Comparison of ENCODE assay signal across 12 mouse cellular contexts in the genomic region with DNA sequence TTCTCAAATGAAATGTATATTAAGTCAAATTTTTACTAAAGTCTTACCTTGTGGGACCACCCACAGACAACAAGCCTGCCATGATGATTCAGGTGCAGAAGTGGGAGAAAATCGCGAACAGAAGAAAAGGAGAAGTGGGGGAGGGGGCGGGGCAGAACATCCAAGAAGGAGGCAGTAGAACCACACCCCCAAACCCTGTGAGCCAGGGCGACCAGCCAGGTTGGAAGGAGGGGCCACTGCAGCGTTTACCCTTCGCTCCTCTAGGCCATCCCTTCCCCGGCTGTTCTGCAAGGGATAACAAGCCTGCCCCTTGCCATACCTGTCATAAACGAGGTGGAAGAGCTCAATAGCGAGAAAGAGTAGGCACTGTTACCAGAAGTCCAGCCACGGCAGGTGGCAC. TPM values are rescaled to one million over a fixed set of nuclear protein-coding genes. Genes with fewer than 3 reads are reported as not detected.
DNase-seq lines count a peak whose midpoint lies in the region; ATAC-seq and TF ChIP-seq lines count a peak whose summit lies in the region.
"Had no signal": no experiment of that assay in that cellular context is flagged by ENCODE, and none has a peak within 500 bp of the region (broad histone marks: within the 10 kb centered on the region; RNA-seq: fewer than 3 reads in every experiment).

No protein-coding gene starts in this region.

- peaks cover 0 to 4% of the 10 kb centered on the region in 2 experiments; a peak in 2 of 4 replicates for H3K4me1 ChIP-seq in MEL (ENCODE audit: control insufficient read depth in 1 of 2, insufficient read depth in 2 of 2, low read length in 2 of 2)
- H3K4me1 ChIP-seq in limb, embryonic 11.5 days (ENCODE audit: control insufficient read depth, insufficient read depth, low read length), result peaks cover under 1% of the 10 kb centered on the region; the same call in 1 of the 2 replicates

- no peaks in the 10 kb centered on the region for H3K79me2 ChIP-seq in MEL (ENCODE audit: control insufficient read depth, insufficient read depth, low read length, poor library complexity)

- no peak overlapping the region for H3K27ac ChIP-seq in MEL (ENCODE audit: control insufficient read depth, low read depth, low read length)
- H3K27ac ChIP-seq in limb, embryonic 11.5 days (replicated peaks; ENCODE audit: low read depth, low read length), result no peak overlapping the region

- intact Hi-C loops in left cerebral cortex, postnatal 4 days (cut with DNase I), result no loop called here

- no peak for TF ChIP-seq RAD21 in MEL (IDR thresholded peaks at IDR 0.05; ENCODE audit: low read depth, low read length)

- H3K4me3 ChIP-seq in MEL (ENCODE audit: control insufficient read depth in 1 of 2, insufficient read depth in 1 of 2, low read depth in 2 of 2, low read length in 2 of 2), result no peak overlapping the region
- no peak overlapping the region for H3K4me3 ChIP-seq in limb, embryonic 11.5 days (ENCODE audit: low read depth, low read length)

- WGBS in limb, embryonic 11.5 days, result 11% methylated on average over 10 of the region's 10 CpGs

- no peak for TF ChIP-seq EP300 in MEL (IDR thresholded peaks at IDR 0.05; ENCODE audit: low read depth in 1 of 2, low read length in 2 of 2)

- no peak overlapping the region for H3K9ac ChIP-seq in MEL (ENCODE audit: control insufficient read depth, low read depth, low read length, poor library complexity, severe bottlenecking)
- no peak overlapping the region for H3K9ac ChIP-seq in limb, embryonic 11.5 days (ENCODE audit: low read length)

- ATAC-seq in cerebellum, adult (ENCODE audit: insufficient number of reproducible peaks, low FRiP score, low TSS enrichment), result no peak
- 0 out of 2 replicates have a peak, but pooled peaks have one; percentile 17 for ATAC-seq in limb, embryonic 11.5 days (ENCODE audit: insufficient number of reproducible peaks, low FRiP score, low TSS enrichment, low read depth)
- ATAC-seq in CD4-positive, CD25-positive, alpha-beta regulatory T cell, adult 4 months, result no peak

- H3K36me3 ChIP-seq in MEL (ENCODE audit: control insufficient read depth in 1 of 2, insufficient read depth in 2 of 2, low read length in 2 of 2), result no peaks in the 10 kb centered on the region
- no peaks in the 10 kb centered on the region for H3K36me3 ChIP-seq in limb, embryonic 11.5 days (ENCODE audit: control insufficient read depth, insufficient read depth, low read length)

- no peak for TF ChIP-seq POLR2A in MEL (IDR thresholded peaks at IDR 0.05; ENCODE audit: control insufficient read depth in 1 of 2, insufficient read depth in 1 of 2, low read depth in 1 of 2, low read length in 2 of 2, poor library complexity in 1 of 2)

- TF ChIP-seq CTCF in MEL (IDR thresholded peaks at IDR 0.05 in 2 of 3, conservative IDR thresholded peaks at IDR 0.05 in 1 of 3; ENCODE audit: control insufficient read depth in 1 of 3, insufficient read depth in 1 of 3, low read depth in 2 of 3, low read length in 3 of 3, poor library complexity in 1 of 3, severe bottlenecking in 1 of 3), result no peak

- DNase-seq in cerebellum, postnatal 10 days, result peak; percentile 56 to 62
- peak; percentile 21 for DNase-seq in left cerebral cortex, postnatal 4 days
- DNase-seq in left cerebral cortex, adult 18-20 months (ENCODE audit: low spot score in 2 of 2), result no peak
- peak; percentile 68 for DNase-seq in MEL (ENCODE audit: low read depth, low spot score)
- DNase-seq in limb, embryonic 11.5 days (ENCODE audit: low spot score), result peak; percentile 22
- DNase-seq in thymus, postnatal 25 days, result no peak
- DNase-seq: adrenal gland, adult 8-10 months; gastrocnemius, postnatal 25 days; lung, adult 2 months had no signal

- no peak overlapping the region for H3K4me2 ChIP-seq in limb, embryonic 11.5 days (ENCODE audit: low read depth, severe bottlenecking)

- no peaks in the 10 kb centered on the region for H3K9me3 ChIP-seq in MEL (replicated peaks; ENCODE audit: insufficient read depth, low read length)
- H3K9me3 ChIP-seq in limb, embryonic 11.5 days (ENCODE audit: control insufficient read depth, low read length), result no peaks in the 10 kb centered on the region

- peaks cover 2 to 5% of the 10 kb centered on the region in 2 experiments; a peak in 3 of 4 replicates for H3K27me3 ChIP-seq in MEL (ENCODE audit: control insufficient read depth in 1 of 2, insufficient read depth in 2 of 2, low read length in 2 of 2)
- H3K27me3 ChIP-seq in limb, embryonic 11.5 days (ENCODE audit: control insufficient read depth, insufficient read depth, low read length), result no peaks in the 10 kb centered on the region

TF ChIP-seq in MEL, 35 proteins besides CTCF, POLR2A, EP300 and RAD21:
- TF ChIP-seq SIN3A (IDR thresholded peaks at IDR 0.05; ENCODE audit: low read length), result no peak
- no peak for TF ChIP-seq JUND (IDR thresholded peaks at IDR 0.05; ENCODE audit: low read depth, low read length)
- TF ChIP-seq BHLHE40 (IDR thresholded peaks at IDR 0.05; ENCODE audit: borderline replicate concordance, low read depth, low read length), result no peak
- TF ChIP-seq USF1 (IDR thresholded peaks at IDR 0.05; ENCODE audit: low read depth, low read length), result no peak
- no peak for TF ChIP-seq ETS1 (IDR thresholded peaks at IDR 0.05; ENCODE audit: low read depth, low read length)
- TF ChIP-seq ELF1 (IDR thresholded peaks at IDR 0.05; ENCODE audit: low read depth, low read length), result no peak
- no peak for TF ChIP-seq CHD1 (IDR thresholded peaks at IDR 0.05; ENCODE audit: low read depth, low read length)
- TF ChIP-seq USF2 (IDR thresholded peaks at IDR 0.05; ENCODE audit: borderline replicate concordance in 1 of 2, insufficient read depth in 1 of 2, low read depth in 1 of 2, low read length in 2 of 2), result no peak
- TF ChIP-seq ZC3H11A (IDR thresholded peaks at IDR 0.05; ENCODE audit: low read depth, low read length), result no peak
- no peak for TF ChIP-seq E2F4 (IDR thresholded peaks at IDR 0.05; ENCODE audit: borderline replicate concordance, low read depth, low read length)
- TF ChIP-seq MYB (IDR thresholded peaks at IDR 0.05; ENCODE audit: low read depth, low read length), result no peak
- no peak for TF ChIP-seq GATA1 (IDR thresholded peaks at IDR 0.05; ENCODE audit: low read depth, low read length)
- TF ChIP-seq ZMIZ1 (IDR thresholded peaks at IDR 0.05; ENCODE audit: low read depth, low read length), result no peak
- no peak for TF ChIP-seq CHD2 (IDR thresholded peaks at IDR 0.05; ENCODE audit: low read length)
- TF ChIP-seq ZKSCAN1 (IDR thresholded peaks at IDR 0.05; ENCODE audit: low read depth, low read length), result no peak
- TF ChIP-seq MYC (IDR thresholded peaks at IDR 0.05; ENCODE audit: low read depth, low read length), result no peak
- no peak for TF ChIP-seq MAX (IDR thresholded peaks at IDR 0.05; ENCODE audit: low read length)

RNA-seq across cellular contexts. Expression of gene Ripply2, which starts 33.8 kb away (rescaled TPM):
- total RNA-seq in left cerebral cortex, postnatal 4 days (2021), result 1 to 10 TPM; 5.4 to 6.1 TPM
- 1 to 10 TPM; 7.2 to 9.5 TPM for total RNA-seq in left cerebral cortex, adult 18-20 months (2021)
- not detected in 2 replicates for total RNA-seq in MEL (2012; rRNA removed)
- not detected for polyA plus RNA-seq in MEL (2012; ENCODE audit: insufficient read depth in 1 of 2, insufficient read length in 2 of 2, low read depth in 1 of 2, low replicate concordance in 2 of 2, missing spikeins in 1 of 2)
- polyA plus RNA-seq in limb, embryonic 11.5 days (2014; fragmentation: Nextera tagmentation; extraction: Ambion mirVana), result not detected in 2 replicates
- polyA plus RNA-seq in CD4-positive, CD25-positive, alpha-beta regulatory T cell, adult 4 months (2017; shearing (Covaris generic)), result not detected
- total RNA-seq: gastrocnemius, postnatal 25 days had no signal
- polyA plus RNA-seq: lung, adult 2 months; spleen, adult 2 months had no signal

RNA-seq across cellular contexts. Expression of gene Cyb5r4, which starts 40.3 kb away (rescaled TPM):
- 10 to 100 TPM; 32.6 to 35.7 TPM for total RNA-seq in left cerebral cortex, postnatal 4 days (2021)
- total RNA-seq in left cerebral cortex, adult 18-20 months (2021), result 10 to 100 TPM; 36.1 to 37.9 TPM
- total RNA-seq in MEL (2012; rRNA removed), result 30.3 and 31.4 TPM in 2 replicates
- polyA plus RNA-seq in MEL (2012; ENCODE audit: insufficient read depth in 1 of 2, insufficient read length in 2 of 2, low read depth in 1 of 2, low replicate concordance in 2 of 2, missing spikeins in 1 of 2), result 10 to 100 TPM in 1 of 2 experiments, not detected in 1; 37.2 TPM
- 63.4 and 64.6 TPM in 2 replicates for polyA plus RNA-seq in limb, embryonic 11.5 days (2014; fragmentation: Nextera tagmentation; extraction: Ambion mirVana)
- 10 to 100 TPM; 23.7 to 25.6 TPM for polyA plus RNA-seq in CD4-positive, CD25-positive, alpha-beta regulatory T cell, adult 4 months (2017; shearing (Covaris generic))

Comparison
In these comparisons a context has a peak if more than half of its experiments do, and no peak if none do; other contexts are left out.
1. DNase-seq: peak in cerebellum, postnatal 10 days (2 of 2), left cerebral cortex, postnatal 4 days (single experiment), MEL (single experiment) and limb, embryonic 11.5 days (single experiment); none in left cerebral cortex, adult 18-20 months (0 of 2) and thymus, postnatal 25 days (single experiment).